Mouse (Mus musculus) liver, embryonic 11.5 days (tissue): ENCODE results near the gene Fntb. TPM values are rescaled to one million over a fixed set of nuclear protein-coding genes. Genes with fewer than 3 reads are reported as not detected.

Source experiments
- ATAC-seq: fragments of 200-750 bp; cut with Nextera tagmentation; replicated peaks from 2 replicates; pipeline ENCODE4 v1.8.0; 2017; ENCODE audit warnings: moderate number of reproducible peaks, mild to moderate bottlenecking, moderate TSS enrichment, moderate library complexity; ENCODE audit not compliant: low FRiP score
- DNase-seq: peaks from one replicate; pipeline ENCODE4 v3.0.0-alpha.2; 2017; ENCODE audit warnings: low spot score
- H3K27ac ChIP-seq: fragments of 300-500 bp; sonication (generic); 2 replicates; pipeline ENCODE4 v1.5.1; 2014; ENCODE audit warnings: mild to moderate bottlenecking, low read depth, low read length, control low read depth
- H3K27me3 ChIP-seq: fragments of 300-500 bp; sonication (generic); replicated peaks from 2 replicates; pipeline ENCODE4 v1.6.1; 2014; ENCODE audit warnings: low read length, mixed read lengths; ENCODE audit not compliant: control insufficient read depth, insufficient read depth
- H3K36me3 ChIP-seq: fragments of 300-500 bp; sonication (generic); 2 replicates; pipeline ENCODE4 v1.6.1; 2014; ENCODE audit warnings: mild to moderate bottlenecking, low read length, moderate library complexity, mixed read lengths; ENCODE audit not compliant: control insufficient read depth, insufficient read depth
- H3K4me1 ChIP-seq: fragments of 300-500 bp; sonication (generic); replicated peaks from 2 replicates; pipeline ENCODE4 v1.6.1; 2014; ENCODE audit warnings: low read length, mixed read lengths; ENCODE audit not compliant: control insufficient read depth, insufficient read depth
- H3K4me2 ChIP-seq: fragments of 300-500 bp; sonication (generic); 2 replicates; pipeline ENCODE4 v1.6.1; 2014; ENCODE audit warnings: mild to moderate bottlenecking, control low read depth, moderate library complexity
- H3K4me3 ChIP-seq: fragments of 300-500 bp; sonication (generic); 2 replicates; pipeline ENCODE4 v1.5.1; 2014; ENCODE audit warnings: low read depth, low read length, control low read depth
- H3K9ac ChIP-seq: fragments of 300-500 bp; sonication (generic); 2 replicates; pipeline ENCODE4 v1.6.1; 2014; ENCODE audit warnings: low read depth, low read length, control low read depth
- H3K9me3 ChIP-seq: fragments of 300-500 bp; sonication (generic); 2 replicates; pipeline ENCODE4 v1.6.1; 2016; ENCODE audit warnings: low read length, inconsistent platforms, mixed read lengths; ENCODE audit not compliant: control insufficient read depth
- WGBS: fragments of 180-500 bp; shearing (Covaris S2); extraction: QIAGEN DNeasy Blood & Tissue Kit; methylation state at CpG from one replicate; pipeline ENCODE4 v1.1.7; 2014; 5-methylcytosine and 5-hydroxymethylcytosine counted together
- polyA plus RNA-seq: library from polyadenylated mRNA; unstranded; fragments of >200 nt; fragmentation: Nextera tagmentation; extraction: Ambion mirVana; gene quantifications from 2 replicates; pipeline ENCODE4 v1.2.1, GENCODE M21; 2014

Gene Fntb
- polyA plus RNA-seq, 1 experiment from 2014 or later = 41.6 TPM

DNA sequence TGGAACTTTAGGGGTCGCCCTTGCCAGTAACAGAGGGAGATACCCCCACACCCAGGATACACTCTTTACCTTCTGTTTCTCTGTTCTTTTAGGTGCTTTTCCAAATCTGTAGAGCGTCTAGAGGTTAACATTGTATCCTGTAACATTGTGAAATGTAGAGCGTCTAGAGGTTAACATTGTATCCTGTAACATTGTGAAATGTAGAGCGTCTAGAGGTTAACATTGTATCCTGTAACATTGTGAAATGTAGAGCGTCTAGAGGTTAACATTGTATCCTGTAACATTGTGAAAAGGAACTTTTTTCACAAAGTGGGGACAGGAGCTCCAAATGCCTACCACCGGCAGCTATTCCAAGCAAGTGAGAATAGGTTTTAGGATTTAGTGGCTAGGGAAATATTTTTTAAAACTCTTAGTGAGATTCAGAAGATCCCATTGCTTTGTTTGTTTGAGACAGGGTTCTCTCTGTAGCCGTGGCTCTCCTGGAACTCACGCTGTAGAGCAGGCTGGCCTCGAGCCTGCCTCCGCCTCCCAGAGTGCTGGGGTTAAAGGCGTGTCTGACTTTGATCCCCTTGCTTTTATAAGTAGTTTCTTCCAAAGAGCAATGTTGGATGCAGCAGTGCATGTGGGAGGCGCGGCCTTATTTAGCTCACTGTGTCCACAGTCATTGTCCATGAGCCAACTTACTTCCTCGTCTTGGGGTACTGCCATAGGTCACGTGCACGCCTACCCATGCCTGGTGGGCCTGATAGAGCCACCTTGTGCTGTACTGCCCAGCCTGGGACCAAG lies 127.7 kb downstream of the Fntb start:
- H3K27me3 ChIP-seq = no peaks in the 10 kb centered on the region
- no peak overlapping the region for H3K27ac ChIP-seq
- no peaks in the 10 kb centered on the region for H3K9me3 ChIP-seq
- no peak overlapping the region for H3K4me2 ChIP-seq
- WGBS = 92% methylated on average over 16 of the region's 16 CpGs
- no peak overlapping the region for H3K9ac ChIP-seq
- H3K4me3 ChIP-seq = no peak overlapping the region
- DNase-seq = no peak
- ATAC-seq = no peak
- no peaks in the 10 kb centered on the region for H3K4me1 ChIP-seq
- H3K36me3 ChIP-seq = no peaks in the 10 kb centered on the region

GRCm38 (mm10) chr12:76894792-76895559 lies 129.6 kb downstream of the Fntb start:
- H3K4me3 ChIP-seq = no peak overlapping the region
- WGBS = 77% methylated on average over 10 of the region's 10 CpGs
- H3K36me3 ChIP-seq = no peaks in the 10 kb centered on the region
- no peak overlapping the region for H3K4me2 ChIP-seq
- H3K27ac ChIP-seq = no peak overlapping the region
- H3K9me3 ChIP-seq = no peaks in the 10 kb centered on the region
- ATAC-seq = no peak; the same call in 1 of the 2 replicates
- no peak overlapping the region for H3K9ac ChIP-seq
- H3K4me1 ChIP-seq = no peaks in the 10 kb centered on the region
- H3K27me3 ChIP-seq = no peaks in the 10 kb centered on the region
- no peak for DNase-seq

DNA sequence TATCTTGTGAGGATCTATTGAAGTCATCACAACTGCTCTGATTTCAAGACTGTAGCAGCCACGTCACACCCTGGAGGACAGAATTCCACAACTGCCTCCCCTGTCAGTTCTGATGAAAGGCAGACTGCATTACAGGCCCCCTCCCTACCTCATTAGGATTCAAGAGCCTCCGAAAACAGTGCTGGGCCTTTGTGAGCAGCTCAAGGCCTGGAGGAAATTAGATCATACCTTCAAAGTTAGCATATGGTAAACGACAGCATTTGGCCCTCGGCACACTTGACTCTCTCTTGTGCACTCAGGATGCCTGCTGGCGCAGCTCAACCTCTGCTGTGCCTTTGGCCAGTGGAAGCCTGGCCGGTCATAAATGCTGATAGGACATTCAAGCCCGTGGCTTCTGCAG lies 130.4 kb downstream of the Fntb start:
- 62% methylated on average over 7 of the region's 7 CpGs for WGBS
- Histone ChIP-seq H3K4me3 (no peak overlapping the region), H3K36me3 (no peaks in the 10 kb centered on the region), H3K27ac (no peak overlapping the region), H3K4me1 (no peaks in the 10 kb centered on the region), H3K27me3 (no peaks in the 10 kb centered on the region), H3K4me2 (no peak overlapping the region), H3K9ac (no peak overlapping the region), H3K9me3 (no peaks in the 10 kb centered on the region)
- DNase-seq = no peak
- no peak for ATAC-seq

GRCm38 (mm10) chr12:76896566-76896965 lies 131.2 kb downstream of the Fntb start:
- Histone ChIP-seq H3K4me3 (no peak overlapping the region), H3K27me3 (no peaks in the 10 kb centered on the region), H3K36me3 (no peaks in the 10 kb centered on the region), H3K4me2 (no peak overlapping the region), H3K9me3 (no peaks in the 10 kb centered on the region), H3K27ac (no peak overlapping the region), H3K4me1 (no peaks in the 10 kb centered on the region), H3K9ac (no peak overlapping the region)
- ATAC-seq (no peak), DNase-seq (no peak)
- 91% methylated on average over 4 of the region's 4 CpGs for WGBS

- Histone ChIP-seq H3K36me3 (no peaks in the 10 kb centered on the region), H3K4me1 (no peaks in the 10 kb centered on the region), H3K9ac (no peak overlapping the region), H3K4me2 (no peak overlapping the region), H3K9me3 (no peaks in the 10 kb centered on the region), H3K27ac (no peak overlapping the region), H3K4me3 (no peak overlapping the region), H3K27me3 (no peaks in the 10 kb centered on the region)
- no peak for DNase-seq
- ATAC-seq = no peak
- 89% methylated on average over 10 of the region's 10 CpGs for WGBS
Observed at GRCm38 (mm10) chr12:76897006-76897405, 131.6 kb downstream of the Fntb start.

DNA sequence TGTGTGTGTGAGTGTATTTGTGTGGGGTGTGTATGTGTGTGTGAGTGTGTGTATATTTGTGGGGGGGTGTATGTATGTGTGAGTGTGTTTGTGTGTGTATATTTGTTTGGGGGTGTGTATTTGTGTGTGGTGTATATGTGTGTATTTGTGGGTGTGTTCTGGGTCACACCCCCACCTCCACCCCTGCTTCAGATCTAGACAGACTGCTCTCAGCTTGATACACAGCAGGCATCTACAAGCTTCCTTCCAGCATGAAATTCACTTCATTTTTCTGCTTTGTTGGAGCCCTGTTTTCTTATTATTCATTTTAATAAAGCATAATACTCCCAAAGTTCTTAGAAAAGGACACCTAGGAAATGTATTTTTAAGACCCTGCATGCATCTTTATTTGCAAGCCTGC lies 132.8 kb downstream of the Fntb start:
- ATAC-seq (no peak), DNase-seq (no peak)
- Histone ChIP-seq H3K4me2 (no peak overlapping the region), H3K27me3 (no peaks in the 10 kb centered on the region), H3K9me3 (no peaks in the 10 kb centered on the region), H3K9ac (no peak overlapping the region), H3K4me3 (no peak overlapping the region), H3K4me1 (no peaks in the 10 kb centered on the region), H3K36me3 (no peaks in the 10 kb centered on the region), H3K27ac (no peak overlapping the region)

DNA sequence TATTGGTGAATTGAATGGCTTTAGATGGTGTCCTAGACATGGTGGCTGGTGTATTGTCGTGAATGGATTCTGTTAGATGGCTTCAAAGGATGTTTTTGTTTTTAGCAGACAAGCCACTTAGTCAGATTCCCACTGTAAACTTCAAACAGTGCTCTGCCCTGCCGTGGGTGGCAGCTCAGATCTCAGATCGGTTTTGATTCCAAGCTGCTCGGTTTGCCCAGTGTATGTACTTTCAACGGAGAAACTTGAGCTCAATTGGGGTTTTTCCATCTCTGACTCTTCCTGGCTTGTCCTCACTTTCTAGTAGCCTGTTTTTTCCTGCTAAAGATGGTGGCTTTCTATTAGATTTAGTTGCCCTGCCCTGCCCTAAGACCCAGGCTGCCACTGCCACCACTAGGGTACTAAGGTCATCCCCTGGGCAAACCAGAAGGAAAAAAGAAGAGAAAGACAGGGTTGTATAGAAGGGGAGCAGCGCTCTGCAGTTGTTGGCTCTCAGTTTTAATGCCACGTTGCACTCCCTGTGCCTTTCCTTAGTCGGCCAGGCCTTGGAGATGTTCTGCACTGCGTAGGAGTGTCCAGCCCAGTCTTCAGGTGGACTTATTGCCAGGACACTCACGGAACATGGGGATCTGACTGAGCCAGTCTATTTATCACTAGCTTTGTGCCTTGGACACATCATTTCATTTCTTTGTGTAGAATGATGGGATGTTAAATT lies 134.0 kb downstream of the Fntb start:
- Histone ChIP-seq H3K9ac (no peak overlapping the region), H3K9me3 (no peaks in the 10 kb centered on the region)
- WGBS = 88% methylated on average over 10 of the region's 10 CpGs

DNA sequence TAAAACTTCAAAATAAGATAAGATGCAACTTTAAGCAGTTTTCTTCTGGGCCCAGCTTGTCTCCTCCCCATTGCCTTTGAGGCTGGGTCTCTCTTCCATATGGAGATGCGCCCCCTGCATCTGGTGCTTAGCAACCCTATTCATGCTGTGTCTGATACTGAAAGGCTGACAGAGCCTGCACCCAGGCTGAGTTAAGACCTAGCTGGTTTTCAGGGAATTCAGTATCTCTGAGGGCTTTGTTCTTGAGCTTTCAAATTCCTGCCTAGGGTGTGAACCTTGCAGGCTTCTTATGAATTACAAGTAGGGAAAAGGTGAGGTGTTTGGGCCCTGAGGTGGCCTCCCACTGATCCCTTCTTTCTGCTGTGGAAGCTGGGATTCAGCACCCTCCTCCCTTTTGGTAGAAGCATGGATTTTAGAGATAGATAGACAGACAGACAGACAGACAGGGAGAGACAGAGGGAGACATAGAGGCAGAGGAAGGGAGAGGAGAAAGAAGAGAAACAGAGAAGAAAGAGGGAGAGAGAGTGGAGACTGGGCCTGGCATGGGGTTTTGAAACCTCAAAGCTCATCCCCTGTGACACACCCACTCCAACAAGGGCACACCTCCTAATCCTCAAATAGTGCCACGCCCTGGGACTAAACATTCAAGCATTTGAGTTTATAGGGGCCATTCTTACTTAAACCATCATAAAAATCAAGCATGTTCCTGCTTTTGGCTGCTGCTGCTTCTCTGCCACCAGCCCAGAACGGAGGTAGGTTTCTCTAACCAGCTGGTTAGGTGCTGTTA lies 136.3 kb downstream of the Fntb start:
- Histone ChIP-seq H3K27me3 (no peaks in the 10 kb centered on the region), H3K9ac (no peak overlapping the region), H3K4me3 (no peak overlapping the region), H3K9me3 (no peaks in the 10 kb centered on the region), H3K27ac (no peak overlapping the region), H3K36me3 (no peaks in the 10 kb centered on the region), H3K4me1 (peaks cover 9% of the 10 kb centered on the region), H3K4me2 (no peak overlapping the region)
- ATAC-seq (no peak), DNase-seq (no peak)
- WGBS = 83% methylated on average over 3 of the region's 3 CpGs

More for the DNA sequence above, 134.0 kb downstream of the Fntb start:
- Histone ChIP-seq H3K4me3 (no peak overlapping the region), H3K4me1 (no peaks in the 10 kb centered on the region), H3K4me2 (no peak overlapping the region), H3K27me3 (no peaks in the 10 kb centered on the region), H3K36me3 (no peaks in the 10 kb centered on the region), H3K27ac (no peak overlapping the region)
- DNase-seq (no peak), ATAC-seq (no peak)
